In the genomic region with DNA sequence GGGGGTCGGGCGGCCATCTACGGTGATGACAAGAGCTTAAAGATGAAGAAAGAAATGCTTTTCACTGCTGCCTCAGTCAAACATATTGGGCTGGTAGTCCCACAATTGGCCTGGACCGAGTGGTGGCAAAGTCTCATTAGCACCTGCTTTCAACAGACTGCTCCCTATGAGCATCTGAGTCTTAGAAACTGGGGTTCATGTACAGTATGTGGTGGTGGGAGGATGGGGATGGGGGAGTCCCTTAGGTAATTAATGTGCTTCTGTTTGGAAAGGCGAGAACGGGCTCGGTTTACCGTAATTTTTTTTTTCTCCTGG, we compare ENCODE assay signal across 10 mouse cellular contexts.
DNase-seq lines count a peak whose midpoint lies in the region; ATAC-seq and TF ChIP-seq lines count a peak whose summit lies in the region.
"Had no signal": no experiment of that assay in that cellular context is flagged by ENCODE, and none has a peak within 500 bp of the region (broad histone marks: within the 10 kb centered on the region; RNA-seq: fewer than 3 reads in every experiment).

No protein-coding gene starts in this region.

- intact Hi-C loops in heart, postnatal 10 days (cut with DNase I), result no loop called here

- no peak overlapping the region for H3K27ac ChIP-seq in heart, embryonic 11.5 days (ENCODE audit: low read depth, low read length)
- no peak overlapping the region for H3K27ac ChIP-seq in testis, adult 2 months (ENCODE audit: control insufficient read depth, insufficient read depth, low read depth, low read length)
- H3K27ac ChIP-seq in limb, embryonic 14.5 days (replicated peaks; ENCODE audit: low read depth, low read length), result no peak overlapping the region
- H3K27ac ChIP-seq: macrophage had no signal

- H3K4me1 ChIP-seq in heart, embryonic 11.5 days (ENCODE audit: control insufficient read depth, insufficient read depth, low read length), result peaks cover 9% of the 10 kb centered on the region; the same call in 1 of the 2 replicates
- H3K4me1 ChIP-seq in testis, adult 2 months (ENCODE audit: control insufficient read depth, insufficient read depth, low read length), result peaks cover 11% of the 10 kb centered on the region
- H3K4me1 ChIP-seq in limb, embryonic 14.5 days (ENCODE audit: control insufficient read depth, insufficient read depth, low read length), result peaks cover 11% of the 10 kb centered on the region

- ATAC-seq in heart, embryonic 11.5 days (replicated peaks; ENCODE audit: insufficient number of reproducible peaks, low FRiP score, low TSS enrichment), result no peak
- ATAC-seq in limb, embryonic 14.5 days (ENCODE audit: low FRiP score, low read depth), result 0 out of 2 replicates have a peak, but pooled peaks have one; percentile 1

- H3K9ac ChIP-seq in heart, embryonic 11.5 days (ENCODE audit: low read depth, low read length), result no peak overlapping the region
- no peak overlapping the region for H3K9ac ChIP-seq in limb, embryonic 14.5 days (ENCODE audit: low read depth, low read length, severe bottlenecking)

- H3K27me3 ChIP-seq in heart, embryonic 11.5 days (ENCODE audit: control insufficient read depth, insufficient read depth, low read length), result peaks cover 80% of the 10 kb centered on the region
- no peaks in the 10 kb centered on the region for H3K27me3 ChIP-seq in testis, adult 2 months (ENCODE audit: control insufficient read depth, insufficient read depth, low read length)
- peaks cover 76% of the 10 kb centered on the region for H3K27me3 ChIP-seq in limb, embryonic 14.5 days (ENCODE audit: control insufficient read depth, insufficient read depth, low read length)

- H3K4me2 ChIP-seq in heart, embryonic 11.5 days, result peak overlapping the region; percentile 91
- H3K4me2 ChIP-seq in limb, embryonic 14.5 days (replicated peaks; ENCODE audit: low read depth, low read length, severe bottlenecking), result peak overlapping the region; percentile 88

- 2% methylated on average over 8 of the region's 8 CpGs for WGBS in heart, embryonic 11.5 days (ENCODE audit: insufficient replicate concordance)
- WGBS in limb, embryonic 14.5 days, result 1% methylated on average over 7 of the region's 8 CpGs

- no peaks in the 10 kb centered on the region for H3K9me3 ChIP-seq in heart, embryonic 11.5 days (replicated peaks; ENCODE audit: control insufficient read depth, low read length)
- H3K9me3 ChIP-seq in limb, embryonic 14.5 days (ENCODE audit: control insufficient read depth, low read length), result no peaks in the 10 kb centered on the region

- TF ChIP-seq POLR2A in testis, adult 2 months (IDR thresholded peaks at IDR 0.05; ENCODE audit: control insufficient read depth, low read depth, low read length), result no peak
- no peak for TF ChIP-seq POLR2A in limb, embryonic 14.5 days (IDR thresholded peaks at IDR 0.05; ENCODE audit: borderline replicate concordance, extremely low read depth, insufficient read depth, insufficient read length)

- DNase-seq in heart, postnatal 10 days, result no peak
- no peak for DNase-seq in testis, postnatal 14 days (ENCODE audit: low spot score)
- no peak for DNase-seq in limb, embryonic 14.5 days (ENCODE audit: low spot score)
- DNase-seq in cerebellum, adult 8-10 months, result no peak
- no peak for DNase-seq in urinary bladder, postnatal 10 days (ENCODE audit: low spot score)
- DNase-seq in frontal cortex, postnatal 25 days (ENCODE audit: low spot score in 2 of 2), result no peak
- DNase-seq: cerebellum, adult 9-11 months had no signal

- H3K36me3 ChIP-seq in heart, embryonic 11.5 days (ENCODE audit: control insufficient read depth, insufficient read depth, low read length), result no peaks in the 10 kb centered on the region
- H3K36me3 ChIP-seq in testis, adult 2 months (ENCODE audit: control insufficient read depth, insufficient read depth, low read length), result no peaks in the 10 kb centered on the region
- no peaks in the 10 kb centered on the region for H3K36me3 ChIP-seq in limb, embryonic 14.5 days (ENCODE audit: control insufficient read depth, insufficient read depth, low read length)

- no peak for TF ChIP-seq CTCF in testis, adult 2 months (IDR thresholded peaks at IDR 0.05; ENCODE audit: control insufficient read depth, insufficient read depth, insufficient replicate concordance, low read depth, low read length)

- peak overlapping the region; percentile 58 for H3K4me3 ChIP-seq in heart, embryonic 11.5 days (ENCODE audit: low read depth, low read length)
- peak overlapping the region; percentile 27 for H3K4me3 ChIP-seq in testis, adult 2 months (ENCODE audit: control insufficient read depth, low read depth, low read length)
- H3K4me3 ChIP-seq in limb, embryonic 14.5 days (replicated peaks; ENCODE audit: low read length), result peak overlapping the region; percentile 61
